Mouse (Mus musculus) right cerebral cortex, postnatal 10 days (tissue): ENCODE measurements around the gene Eef1akmt3.

Experiments used
- DNase-seq, 2 experiments: peaks; one replicate each; pipeline ENCODE4 v3.0.0; 2021; ENCODE audit warnings: low spot score in 2 of 2

Eef1akmt3 gene

DNA sequence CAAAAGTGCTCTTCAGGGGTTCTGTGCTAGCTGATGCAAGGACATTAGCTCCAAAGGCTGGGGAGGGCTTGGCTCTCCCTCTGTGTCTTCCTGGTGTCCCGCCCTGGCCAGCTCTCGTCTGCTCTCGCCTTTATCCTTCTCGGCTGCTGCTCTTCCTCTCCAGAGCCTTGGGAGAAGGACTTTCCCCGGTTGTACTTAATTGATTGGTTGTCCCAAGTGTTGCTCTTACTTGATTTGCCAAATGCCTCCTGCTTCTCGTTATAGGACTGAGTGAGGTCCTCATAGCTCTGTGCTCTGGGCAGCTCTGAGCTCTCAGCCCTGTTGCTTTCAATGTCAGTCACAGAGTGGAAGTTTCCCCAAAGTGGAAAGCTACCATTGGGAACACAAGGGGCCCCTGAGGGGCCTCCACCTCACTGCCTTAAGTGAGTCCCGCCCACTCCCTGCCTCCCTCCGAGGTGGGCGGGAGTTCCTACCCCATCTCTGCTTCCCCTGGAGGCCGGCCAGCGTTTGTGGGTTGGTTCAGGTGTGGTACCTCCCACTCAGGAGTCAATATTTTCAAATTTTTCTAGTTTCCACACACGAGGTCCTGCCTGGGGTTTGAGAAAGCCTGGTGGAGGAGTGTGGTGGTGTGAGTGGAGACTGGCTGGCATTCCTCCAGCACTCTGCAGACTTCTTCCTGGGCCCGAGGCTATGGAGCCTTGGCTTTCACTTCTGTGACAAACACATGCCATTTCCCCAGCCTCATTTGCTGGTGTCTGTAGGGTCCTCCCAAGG is 43.8 kb downstream of the Eef1akmt3 start:
- no peak for DNase-seq

DNA sequence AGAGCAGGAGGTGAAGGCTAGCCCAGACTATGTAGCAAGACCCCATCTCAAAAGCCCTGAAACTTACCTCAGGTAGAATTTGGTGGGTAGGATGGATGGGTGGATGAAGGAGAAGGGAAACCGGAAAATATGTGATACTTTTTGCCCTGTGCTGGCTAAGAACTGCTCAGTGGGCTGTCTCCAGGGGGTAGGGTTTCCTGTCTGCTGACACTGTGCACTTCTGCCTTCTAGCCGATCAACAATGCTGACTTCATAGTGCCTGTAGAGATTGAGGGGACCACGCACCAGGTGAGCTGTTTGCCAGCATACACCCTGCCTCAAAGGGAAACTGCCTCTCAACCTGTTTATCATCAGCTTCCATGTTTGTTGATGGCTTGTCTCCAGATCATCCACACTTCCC is 47.7 kb downstream of the Eef1akmt3 start:
- DNase-seq = no peak

GRCm38 (mm10) chr10:126991676-126992075 is 49.6 kb downstream of the Eef1akmt3 start:
- DNase-seq = no peak

DNA sequence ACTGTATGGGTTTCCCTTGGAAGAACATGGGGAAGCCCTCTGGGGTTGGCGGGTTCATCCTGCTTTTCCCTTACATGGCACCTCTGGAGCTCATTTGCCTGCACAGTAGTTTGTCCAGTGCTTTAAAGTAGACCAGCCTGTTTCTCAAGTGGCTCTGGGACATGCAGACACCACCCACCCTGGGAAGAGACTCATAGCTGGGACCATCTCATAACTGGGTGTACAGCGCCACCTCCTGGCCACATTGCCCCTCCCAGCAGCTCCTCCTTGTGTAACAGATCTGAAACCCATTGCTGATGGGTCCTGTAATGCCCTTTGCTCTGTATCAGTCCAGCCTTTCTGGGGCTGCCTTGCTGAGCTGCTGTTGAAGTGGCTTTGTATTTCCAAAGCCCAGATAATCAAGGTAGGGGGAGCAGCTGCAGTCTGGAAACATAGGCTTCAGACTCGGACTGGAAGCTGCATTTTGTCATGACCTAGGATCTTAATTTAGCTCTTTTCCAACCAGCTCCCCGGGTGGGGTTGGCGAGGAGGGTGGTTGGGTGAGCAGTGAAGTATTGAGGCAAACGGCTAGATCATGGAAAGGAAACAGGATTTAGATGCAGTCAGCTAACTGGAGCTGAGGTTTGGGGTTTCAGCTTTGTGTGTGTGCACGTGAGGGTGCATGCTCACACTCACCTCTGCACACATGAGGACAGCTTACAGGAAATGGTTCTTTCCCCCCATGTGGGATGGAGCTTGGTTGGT is 50.8 kb downstream of the Eef1akmt3 start:
- peak; percentile 86 to 87 for DNase-seq

GRCm38 (mm10) chr10:126988513-126989165 is 52.7 kb downstream of the Eef1akmt3 start:
- no peak for DNase-seq

GRCm38 (mm10) chr10:126987183-126988118 is 53.9 kb downstream of the Eef1akmt3 start:
- no peak for DNase-seq

GRCm38 (mm10) chr10:126986541-126986961 is 54.8 kb downstream of the Eef1akmt3 start:
- DNase-seq = peak; percentile 85 to 88

DNA sequence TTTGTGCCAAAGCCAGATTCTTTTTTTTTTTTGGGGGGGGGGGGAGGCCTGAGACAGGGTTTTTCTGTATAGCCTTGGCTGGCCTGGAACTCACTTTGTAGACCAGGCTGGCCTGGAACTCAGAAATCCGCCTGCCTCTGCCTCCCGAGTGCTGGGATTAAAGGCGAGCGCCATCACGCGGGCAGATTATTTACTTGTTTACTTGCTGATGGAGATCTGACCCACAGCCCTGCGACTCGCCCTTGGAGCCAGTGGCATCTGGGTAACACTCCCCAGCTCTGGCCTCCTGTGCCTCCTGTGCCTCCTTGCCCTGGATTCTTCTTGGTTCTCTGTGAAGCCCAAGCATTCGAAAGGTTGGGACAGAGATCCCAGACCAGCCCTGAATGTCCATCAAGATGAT is 55.7 kb downstream of the Eef1akmt3 start:
- no peak for DNase-seq

DNA sequence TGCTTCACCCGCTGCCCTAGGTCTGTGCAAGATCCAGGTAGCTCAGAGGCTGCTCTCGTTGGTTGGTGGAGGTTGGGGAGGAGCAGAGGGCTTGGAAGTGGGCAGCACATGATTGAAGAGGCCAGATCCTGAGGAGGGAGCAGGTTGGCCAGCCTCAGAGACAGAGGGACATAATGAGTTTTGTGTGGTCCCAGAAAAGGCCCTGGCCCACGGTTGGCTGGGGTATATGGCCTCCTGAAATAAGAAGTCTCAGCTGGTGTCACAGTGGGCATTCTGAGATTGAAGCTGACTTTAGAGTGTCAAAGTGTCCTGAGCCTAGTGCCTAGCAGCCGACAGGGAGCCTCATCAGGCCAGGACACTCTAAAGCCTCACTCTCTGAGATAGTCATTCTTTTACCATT is 56.2 kb downstream of the Eef1akmt3 start:
- DNase-seq = peak in 1 of 2 experiments; percentile 26

- DNase-seq = peak; percentile 63 to 71
Measured at GRCm38 (mm10) chr10:126984189-126985004, 56.9 kb downstream of the Eef1akmt3 start.

DNA sequence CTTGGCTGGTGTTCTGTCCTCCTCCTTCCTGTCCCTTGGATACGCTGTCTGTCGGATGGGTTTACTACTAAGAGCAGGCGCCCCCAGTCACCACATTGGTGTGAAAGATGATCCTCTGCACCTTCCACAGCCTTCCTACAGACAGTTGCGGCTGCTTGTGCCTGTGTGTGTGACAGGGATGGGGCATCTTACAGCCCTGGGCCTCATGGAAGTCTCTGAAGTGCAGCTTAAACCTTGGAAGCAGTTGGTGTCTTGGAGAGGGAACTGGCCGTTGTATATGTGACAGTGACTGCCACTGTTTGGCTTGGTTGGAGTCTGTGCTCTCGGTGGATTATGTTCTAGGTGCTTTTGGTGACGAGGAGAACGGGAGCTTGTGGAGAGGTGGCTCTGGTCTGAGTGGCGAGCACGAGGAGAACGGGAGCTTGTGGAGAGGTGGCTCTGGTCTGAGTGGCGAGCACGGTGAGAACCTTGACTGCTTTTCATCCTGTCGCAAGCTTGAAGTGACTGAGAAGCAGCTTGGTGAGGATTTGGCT is 58.1 kb downstream of the Eef1akmt3 start:
- peak in 1 of 2 experiments; percentile 32 for DNase-seq

GRCm38 (mm10) chr10:126981746-126982145 is 59.6 kb downstream of the Eef1akmt3 start:
- peak in 1 of 2 experiments; percentile 32 for DNase-seq
